Mouse (Mus musculus): ENCODE data around the gene Aldh16a1.

DNA sequence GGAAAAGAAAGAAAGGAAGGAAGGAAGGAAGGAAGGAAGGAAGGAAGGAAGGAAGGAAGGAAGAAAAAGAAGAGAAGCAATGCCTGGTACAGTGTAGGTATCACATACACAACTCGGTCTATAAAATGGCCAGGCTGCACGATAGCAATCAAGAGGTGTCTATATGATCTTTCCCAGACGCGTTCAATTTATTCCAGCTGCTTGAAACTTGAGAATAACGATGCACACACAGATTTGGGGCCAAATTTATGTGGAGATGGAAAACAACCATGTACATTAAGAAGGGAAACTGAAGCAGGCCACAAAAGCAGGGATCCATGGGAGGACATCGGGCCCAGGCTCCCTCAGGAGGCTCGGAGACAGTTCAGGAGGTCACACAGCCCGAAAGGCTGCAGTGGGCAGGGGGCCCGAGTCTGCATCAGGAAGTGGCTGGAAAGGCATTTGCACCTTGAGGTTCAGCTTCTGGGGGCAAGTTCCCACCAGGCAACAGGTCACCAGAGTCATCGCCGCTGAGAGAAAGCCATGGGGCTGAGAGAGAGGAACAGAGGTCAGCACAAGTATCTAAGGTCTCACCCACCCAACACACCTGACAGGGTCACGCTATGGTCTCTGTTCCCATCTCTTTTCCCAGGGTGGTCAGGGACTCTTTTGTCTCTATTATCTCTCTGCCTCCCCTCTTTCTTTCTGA lies 61.4 kb downstream of the Aldh16a1 start:
- TF ChIP-seq CTCF (IDR thresholded peaks at IDR 0.05; ENCODE audit: borderline replicate concordance, control insufficient read depth, extremely low read depth, insufficient read depth, low read length, poor library complexity) (no peak), POLR2A (IDR thresholded peaks at IDR 0.05; ENCODE audit: control insufficient read depth, extremely low read depth, insufficient read depth, low read length, poor library complexity) (no peak)
